Mouse (Mus musculus): ENCODE measurements around the gene Pigh.

Gene Pigh

DNA sequence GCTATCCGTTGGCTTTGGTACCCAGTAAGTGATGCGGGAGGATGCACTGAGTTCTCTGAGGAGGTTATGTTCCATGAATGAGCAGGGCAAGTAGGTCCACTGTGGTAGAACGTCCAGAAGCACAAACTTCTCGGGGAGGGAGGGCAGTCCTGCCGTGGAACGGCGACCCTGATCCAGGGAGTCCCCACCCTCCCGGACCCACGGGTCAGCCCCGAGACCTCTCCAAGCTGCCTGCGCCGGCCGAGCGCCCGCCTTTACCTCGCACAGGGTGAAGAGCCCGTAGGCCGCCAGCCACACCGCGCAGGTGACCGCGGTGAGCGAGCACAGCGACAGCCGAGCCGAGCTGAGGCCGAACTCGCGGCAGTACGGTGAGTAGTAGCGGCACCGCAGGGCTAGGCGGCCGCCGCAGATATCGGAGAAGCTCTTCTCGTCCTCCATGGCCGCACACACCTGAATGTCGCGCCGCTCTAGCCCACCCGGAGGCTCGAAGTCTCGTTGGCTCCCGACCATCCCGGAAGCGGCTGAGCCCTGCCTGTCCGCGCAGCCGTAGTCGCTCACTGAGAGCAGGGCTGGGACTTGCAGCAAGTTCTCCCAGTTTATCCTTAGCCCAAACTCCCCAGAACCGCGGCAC, at the start of gene Pigh:
Gene Pigh (minus strand): TSS at position 470 of the 631 bp plus-strand sequence.
- peak; percentile 81 to 82 for DNase-seq (ENCODE audit: low read depth in 2 of 2, low spot score in 2 of 2)

DNA sequence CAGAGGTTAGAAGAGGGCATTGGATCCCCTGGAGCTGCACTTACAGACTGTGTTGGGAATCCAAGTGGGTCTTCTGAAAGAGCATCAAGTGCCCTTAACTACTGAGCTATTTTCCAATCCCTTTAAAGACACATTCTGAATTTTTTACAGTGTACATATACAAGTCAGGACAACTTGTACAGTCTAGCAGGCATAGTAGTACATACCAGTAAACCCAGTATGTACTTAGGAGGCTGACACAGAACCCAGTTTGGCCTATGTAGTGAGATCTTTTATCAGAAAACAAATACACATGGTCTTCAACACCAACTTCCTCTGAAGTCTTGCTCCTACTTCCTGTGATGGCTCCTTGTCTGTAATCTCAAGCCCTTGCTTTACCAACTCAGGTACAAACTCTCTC, 49.5 kb upstream of the Pigh start:
- no peak for DNase-seq (ENCODE audit: low read depth in 2 of 2, low spot score in 2 of 2)

DNA sequence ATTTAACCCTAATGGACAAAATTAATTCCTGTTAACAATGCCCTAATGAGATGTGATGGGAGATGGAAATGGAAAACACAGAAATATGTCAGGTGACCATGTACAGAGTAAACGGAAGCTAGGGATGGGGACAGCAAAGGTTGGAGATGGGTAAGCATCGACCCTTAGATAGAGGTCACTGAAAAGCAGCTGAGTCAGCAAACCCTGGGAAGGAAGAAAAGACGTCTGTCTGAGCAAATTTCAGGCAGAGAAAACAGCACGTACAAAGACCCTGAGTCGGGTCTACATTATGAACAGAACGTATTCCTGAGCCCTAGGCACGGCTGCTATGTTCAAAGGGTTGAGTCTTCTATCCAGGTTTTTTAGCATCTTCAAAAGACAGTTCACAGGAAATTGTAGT, 47.5 kb upstream of the Pigh start:
- no peak for DNase-seq (ENCODE audit: low read depth in 2 of 2, low spot score in 2 of 2)

DNA sequence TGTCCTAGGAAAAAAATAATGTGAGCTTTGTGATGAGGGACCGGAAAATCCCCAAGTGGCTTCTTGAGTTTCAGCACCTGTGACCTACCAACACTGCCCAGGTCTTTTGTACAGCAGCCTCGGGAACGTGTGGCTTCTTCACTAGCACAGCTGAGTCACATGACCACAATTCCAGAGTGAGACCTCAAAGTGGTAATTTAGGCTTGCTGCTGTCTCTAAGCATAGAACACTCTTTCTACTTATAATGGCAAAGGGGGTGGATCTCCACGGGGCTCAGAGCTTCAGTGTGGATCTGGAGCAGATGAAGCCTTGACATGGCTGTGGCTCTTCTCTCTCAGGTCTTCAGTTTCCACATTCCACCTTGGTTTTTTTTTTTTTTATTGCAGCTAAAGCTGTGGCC, 45.7 kb upstream of the Pigh start:
- no peak for DNase-seq (ENCODE audit: low read depth in 2 of 2, low spot score in 2 of 2)

DNA sequence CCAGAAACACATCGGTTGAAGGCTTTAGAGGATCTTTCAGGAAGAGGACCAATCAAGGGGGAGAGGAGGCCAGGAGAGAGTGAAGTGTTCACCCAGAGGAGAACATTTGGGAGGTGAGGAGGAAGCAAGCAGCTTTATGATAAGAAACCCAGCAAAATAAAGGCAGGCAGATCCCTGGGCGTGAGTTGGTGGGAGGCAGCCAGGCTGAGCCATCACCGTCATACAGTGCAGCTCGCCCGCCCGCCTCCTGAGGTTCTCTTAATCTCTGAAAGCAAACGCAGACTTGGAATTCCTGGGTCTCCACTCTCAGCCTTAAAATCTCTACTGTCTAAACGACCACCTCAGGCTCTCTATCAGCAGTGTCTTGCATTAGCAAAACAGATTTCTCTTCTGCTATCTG, 45.2 kb upstream of the Pigh start:
- no peak for DNase-seq (ENCODE audit: low read depth in 2 of 2, low spot score in 2 of 2)

DNA sequence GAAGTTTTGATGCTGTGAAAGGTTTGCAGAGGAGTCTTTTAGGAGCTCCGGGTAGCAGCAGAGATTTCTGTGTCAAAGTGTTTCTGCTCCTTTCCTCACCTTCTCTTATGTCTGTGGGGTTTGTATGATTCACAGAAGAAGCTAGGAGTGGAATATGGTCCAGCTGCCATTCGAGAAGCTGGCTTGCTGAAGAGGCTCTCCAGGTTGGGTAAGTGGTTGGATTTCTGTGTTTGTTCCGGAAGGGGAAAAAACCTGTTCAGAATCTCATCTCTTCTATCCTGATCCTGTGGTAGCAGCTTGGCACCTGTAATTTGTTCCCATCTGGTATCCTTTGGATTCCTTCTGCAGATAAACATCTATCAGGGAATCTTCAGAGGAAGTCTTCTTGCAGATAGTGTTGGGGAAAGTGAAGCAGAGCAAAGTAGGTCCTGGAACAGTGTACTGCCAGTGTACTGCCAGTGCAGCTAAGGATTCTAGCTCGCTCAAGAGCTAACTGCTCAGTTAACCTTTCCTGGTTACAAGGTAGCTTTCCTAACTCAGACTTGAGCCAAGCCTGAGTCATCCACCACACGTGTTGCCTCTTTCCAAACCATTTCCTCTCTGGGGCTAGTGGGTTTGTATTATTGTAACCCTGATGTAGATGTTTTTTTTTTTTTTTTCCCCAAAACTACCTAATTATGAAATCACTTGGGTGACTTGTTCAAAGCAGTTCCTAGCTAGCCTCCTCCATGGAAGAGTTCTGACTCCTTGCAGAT, 42.4 kb upstream of the Pigh start:
- no peak for DNase-seq (ENCODE audit: low read depth in 2 of 2, low spot score in 2 of 2)

DNA sequence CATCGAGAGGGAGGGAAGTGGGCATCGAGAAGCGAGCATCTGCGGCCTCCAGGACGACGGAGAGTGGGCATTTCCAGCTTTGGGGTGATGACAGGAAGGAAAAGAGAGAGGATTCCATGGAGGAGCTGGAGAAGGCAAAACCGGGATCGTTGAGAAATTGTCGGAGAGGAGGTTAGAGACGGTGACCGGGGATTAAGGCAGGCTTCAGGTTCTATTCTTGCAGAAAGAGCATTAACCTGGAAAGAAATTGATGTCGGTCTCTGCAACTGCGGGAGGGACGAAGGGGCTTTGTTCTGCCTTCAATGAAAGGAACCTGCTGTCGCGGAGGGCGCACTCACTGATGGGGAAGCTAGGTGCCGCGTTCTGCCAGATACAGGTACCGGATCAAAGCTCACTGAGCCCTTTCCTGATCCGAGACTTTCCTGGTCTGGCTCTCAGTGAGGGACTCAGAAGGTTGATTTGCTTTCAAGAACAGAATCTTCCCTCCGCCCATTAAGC, 41.8 kb upstream of the Pigh start:
- DNase-seq (ENCODE audit: low read depth in 2 of 2, low spot score in 2 of 2), result no peak

DNA sequence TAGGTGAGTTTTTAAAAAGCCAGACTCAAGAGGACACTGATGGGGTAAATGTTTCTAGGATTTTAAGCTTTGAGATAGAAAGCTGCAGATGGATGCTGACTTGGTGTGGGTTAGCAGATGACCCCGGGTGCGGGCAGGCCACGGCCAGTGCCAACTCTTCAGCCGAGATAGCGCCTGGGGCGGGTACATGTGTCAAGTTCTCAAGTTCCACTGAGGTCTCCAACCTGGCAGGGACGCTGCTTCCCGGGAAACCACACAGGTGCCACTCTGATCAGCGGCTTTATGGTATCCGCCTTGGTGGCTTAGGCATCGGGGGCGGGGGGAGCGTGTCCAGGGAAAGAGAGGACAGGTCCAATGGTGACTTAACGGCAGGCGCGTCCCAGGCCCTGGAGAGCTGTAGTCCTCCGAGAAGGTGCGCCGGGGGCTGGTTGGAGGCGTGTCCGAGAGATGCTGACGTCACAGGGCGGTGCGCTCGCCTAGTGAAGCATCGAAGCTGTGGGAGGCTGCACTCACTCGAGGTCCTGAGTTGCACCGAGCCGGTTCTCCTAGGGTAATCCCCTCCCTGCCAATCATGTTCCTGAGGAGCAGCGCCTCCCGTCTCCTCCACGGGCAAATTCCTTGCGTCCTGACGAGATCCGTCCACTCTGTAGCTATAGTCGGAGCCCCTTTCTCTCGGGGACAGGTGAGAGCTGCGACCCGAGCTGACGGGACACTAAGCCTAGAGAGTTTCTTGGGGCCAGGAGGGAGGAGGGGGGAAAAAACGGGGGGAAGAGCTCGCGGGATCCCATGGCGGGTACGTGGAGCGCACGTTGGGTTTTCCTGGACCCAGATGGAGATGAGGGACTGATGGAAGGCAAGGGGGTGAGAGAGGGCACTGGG, 41.1 kb upstream of the Pigh start, which contains the start of gene Arg2:
Gene Arg2 (plus strand): TSS at position 479 of the 879 bp plus-strand sequence.
- peak; percentile 55 to 72 for DNase-seq (ENCODE audit: low read depth in 2 of 2, low spot score in 2 of 2)

DNA sequence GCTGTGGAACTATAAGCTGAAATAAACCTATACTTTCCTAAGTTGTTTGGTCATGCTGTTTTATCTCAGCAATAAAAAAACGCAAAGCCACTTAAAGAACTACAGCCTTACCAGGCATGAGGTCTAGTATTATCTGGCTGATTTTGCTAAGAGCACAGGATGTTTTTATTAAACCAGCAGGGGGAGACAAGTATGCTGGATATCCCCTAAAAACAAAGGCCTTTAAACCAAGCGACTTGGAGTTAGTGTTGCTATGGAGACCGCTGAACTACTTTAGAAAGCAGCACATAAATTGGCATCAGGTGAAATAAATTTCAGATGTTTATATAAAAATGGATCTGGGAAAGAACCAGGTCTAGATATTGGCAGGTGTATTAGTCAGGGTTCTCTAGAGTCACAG, 33.4 kb upstream of the Pigh start:
- no peak for DNase-seq (ENCODE audit: low read depth in 2 of 2, low spot score in 2 of 2)

DNA sequence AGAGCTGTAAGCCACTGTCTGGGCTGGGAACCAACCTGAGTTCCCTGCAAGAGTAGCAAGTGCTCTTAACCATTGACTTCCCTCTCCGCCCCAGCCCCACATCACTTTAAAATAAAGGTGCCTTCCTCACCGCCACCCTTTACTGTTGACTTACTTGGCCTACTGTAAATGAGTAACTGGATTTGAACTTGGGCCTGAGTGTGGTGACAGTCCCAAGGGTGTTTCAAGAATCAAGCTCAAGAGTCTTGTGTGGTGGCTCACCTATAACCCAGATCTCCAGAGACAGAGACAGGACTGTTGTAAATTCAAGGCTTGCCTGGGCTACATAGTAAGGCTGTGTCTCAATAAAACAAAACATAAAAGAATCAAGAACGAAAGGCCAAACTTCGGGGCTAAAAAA, 29.5 kb upstream of the Pigh start:
- DNase-seq (ENCODE audit: low read depth in 2 of 2, low spot score in 2 of 2), result no peak

DNA sequence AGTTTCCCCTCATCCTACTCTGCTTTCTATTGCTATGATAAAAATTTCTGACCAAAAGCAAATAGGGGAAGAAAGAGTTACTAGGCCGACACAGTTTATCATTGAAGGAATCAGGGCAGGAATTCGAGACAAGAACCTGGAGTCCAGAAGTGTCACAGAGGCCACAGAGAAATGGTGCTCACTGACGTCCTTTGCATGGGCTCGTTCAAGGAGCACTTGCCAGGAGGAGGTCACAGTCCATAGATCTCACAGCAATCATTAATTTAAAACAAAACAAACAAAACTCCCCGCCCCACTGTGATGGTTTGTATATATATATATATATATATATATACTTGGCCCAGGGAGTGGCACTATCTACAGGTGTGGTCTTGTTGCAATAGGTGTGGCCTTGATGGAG, 15.9 kb upstream of the Pigh start:
- no peak for DNase-seq (ENCODE audit: low read depth in 2 of 2, low spot score in 2 of 2)

DNA sequence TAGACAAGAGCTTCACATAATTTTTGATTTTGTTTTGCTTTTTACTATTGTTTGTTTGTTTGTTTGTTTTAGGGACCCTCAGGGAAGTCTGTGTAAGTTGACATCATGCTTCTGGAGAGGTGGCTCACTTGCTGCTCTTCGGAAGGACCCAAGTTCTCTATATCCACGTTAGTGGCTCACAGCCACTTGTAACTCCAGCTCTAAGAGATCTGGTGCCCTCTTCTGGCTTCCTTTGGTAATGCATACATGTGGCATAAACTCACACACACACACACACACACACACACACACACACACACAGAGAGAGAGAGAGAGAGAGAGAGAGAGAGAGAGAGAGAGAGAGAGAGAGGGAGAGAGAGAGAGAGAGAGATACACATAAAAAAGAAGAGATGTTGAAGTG, 15.1 kb upstream of the Pigh start:
- no peak for DNase-seq (ENCODE audit: low read depth in 2 of 2, low spot score in 2 of 2)

DNA sequence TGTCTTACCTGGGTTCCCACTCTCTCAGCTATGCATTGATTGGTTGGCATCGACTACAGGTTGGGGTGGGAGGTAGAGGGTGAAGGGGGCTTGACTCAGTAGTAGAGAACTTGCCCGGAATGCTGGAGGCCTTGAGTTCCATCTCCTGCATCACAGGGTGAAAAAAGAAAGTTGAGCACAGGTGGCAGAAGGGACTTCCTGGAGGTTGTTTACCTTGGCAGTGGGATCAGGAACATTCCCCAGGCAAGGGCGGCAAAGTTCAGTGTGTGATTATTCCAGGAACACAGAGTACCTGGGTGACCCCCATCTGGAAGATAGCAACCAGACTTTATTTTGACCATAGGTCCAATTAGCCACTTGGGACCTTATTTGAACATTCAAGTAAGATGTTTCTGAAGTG, 14.3 kb upstream of the Pigh start:
- DNase-seq (ENCODE audit: low read depth in 2 of 2, low spot score in 2 of 2), result no peak

DNA sequence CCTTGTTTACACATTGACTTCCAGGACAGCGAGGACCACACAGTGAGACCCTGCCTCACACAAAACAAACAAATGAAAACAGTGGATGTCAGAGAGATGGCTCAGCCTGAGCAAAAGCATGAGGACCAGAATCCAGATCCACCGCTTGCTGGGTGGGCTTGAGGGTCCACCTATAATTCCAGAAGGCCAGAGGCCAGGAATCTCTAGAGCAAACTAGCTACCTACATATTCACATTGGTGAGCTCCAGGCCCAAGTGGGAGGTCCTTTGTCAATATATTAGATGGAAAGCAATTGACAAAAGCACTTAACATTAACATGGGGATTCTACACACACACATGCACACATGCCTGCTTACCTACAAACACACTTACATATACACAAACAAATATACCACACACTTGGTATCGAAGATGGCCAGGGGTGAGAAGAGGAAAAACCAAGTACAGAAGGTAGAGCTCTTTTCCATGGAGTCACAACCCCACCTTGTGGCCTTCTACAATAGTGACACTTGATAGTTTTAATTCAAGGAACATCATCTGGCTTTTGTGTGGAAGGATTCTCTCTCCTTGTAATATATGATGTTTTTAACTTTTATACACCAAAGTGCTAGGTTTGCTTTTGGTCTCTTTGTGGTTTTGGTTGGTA, 7.8 kb upstream of the Pigh start:
- peak; percentile 5 to 34 for DNase-seq (ENCODE audit: low read depth in 2 of 2, low spot score in 2 of 2)

DNA sequence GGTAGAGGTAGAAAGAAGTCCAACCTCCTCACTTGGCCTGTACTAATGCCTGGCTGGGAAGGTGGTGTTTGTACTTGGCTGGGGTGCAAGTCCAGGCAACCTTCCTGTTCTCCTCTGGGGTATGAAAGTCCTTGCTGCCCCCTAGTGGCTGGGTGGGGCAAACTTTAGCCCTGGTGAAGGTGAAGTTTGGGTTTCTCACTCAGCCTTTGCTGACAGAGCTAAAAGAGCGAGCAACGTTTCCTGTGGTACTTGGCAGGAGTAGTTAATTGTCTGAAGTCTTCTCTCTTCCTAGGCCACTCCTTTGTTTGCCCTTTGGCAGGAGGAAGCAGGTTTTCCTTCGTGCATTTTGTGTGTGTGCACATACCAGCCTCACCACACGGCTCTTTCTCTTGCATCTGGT, 3.1 kb upstream of the Pigh start:
- DNase-seq (ENCODE audit: low read depth in 2 of 2, low spot score in 2 of 2), result peak; percentile 59 to 71

DNA sequence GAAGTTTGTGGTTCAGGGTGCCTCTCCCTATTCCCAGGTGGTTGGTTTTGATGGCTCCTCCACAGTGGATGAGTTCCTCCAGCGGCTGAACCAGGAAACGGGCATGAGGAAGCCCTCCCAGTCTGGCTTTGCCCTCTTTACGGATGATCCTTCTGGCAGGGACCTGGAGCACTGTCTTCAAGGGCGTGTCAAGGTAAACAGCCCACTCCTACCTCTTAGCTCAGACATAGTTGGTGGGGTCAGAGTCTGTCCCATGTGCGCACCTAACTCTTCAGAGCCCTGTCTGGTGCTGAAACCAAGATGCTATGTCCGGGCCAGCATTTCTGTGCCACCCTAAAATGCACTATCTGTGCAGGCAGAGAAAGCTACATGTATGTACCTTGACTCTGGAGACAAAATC, 16.1 kb downstream of the Pigh start:
- DNase-seq (ENCODE audit: low read depth in 2 of 2, low spot score in 2 of 2), result no peak

DNA sequence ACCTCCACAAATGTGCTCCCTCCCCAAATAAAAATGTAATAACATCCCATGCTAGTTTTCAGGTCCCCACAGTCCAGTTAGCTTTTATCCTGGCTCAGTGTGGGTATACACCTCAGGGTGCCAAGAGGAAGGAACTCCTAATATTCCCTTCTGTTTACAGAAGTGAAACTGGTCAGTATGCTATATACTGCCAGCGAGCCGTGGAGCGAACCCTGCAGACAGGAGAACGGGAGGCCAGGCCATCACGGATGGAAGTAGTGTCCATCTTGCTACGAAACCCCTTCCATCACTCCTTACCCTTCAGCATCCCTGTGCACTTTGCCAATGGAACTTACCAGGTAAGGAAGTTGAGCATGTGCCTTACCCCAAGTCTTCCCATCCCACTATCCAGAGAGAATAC, 16.9 kb downstream of the Pigh start:
- DNase-seq (ENCODE audit: low read depth in 2 of 2, low spot score in 2 of 2), result no peak

DNA sequence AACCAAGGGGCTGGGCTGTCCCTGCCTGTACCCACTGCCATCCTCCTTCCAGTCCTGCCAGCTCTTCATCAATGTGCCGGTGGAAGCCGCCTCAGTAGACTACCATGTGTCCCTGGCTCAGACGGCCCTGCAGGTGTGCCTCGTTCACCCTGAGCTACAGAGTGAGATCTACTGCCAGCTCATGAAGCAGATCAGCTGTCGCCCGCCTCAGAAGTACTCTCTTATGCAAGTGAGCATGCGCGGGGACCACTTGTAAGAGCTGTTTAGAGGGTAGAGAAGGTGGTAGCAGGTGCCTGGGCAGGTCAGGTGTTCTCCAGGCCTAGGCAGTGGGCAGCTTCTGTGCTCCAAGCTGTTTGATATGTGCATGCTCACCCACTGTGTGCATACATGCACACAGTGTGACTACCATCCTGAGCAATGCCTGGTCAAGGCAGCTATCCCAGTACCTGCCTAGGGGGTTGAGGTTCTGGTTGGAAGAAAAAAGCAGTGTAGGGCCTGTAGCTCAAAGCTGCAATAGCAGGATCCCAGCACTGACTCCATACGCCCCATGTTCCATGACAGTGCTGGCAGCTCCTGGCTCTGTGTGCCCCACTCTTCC, 18.6 kb downstream of the Pigh start:
- no peak for DNase-seq (ENCODE audit: low read depth in 2 of 2, low spot score in 2 of 2)

DNA sequence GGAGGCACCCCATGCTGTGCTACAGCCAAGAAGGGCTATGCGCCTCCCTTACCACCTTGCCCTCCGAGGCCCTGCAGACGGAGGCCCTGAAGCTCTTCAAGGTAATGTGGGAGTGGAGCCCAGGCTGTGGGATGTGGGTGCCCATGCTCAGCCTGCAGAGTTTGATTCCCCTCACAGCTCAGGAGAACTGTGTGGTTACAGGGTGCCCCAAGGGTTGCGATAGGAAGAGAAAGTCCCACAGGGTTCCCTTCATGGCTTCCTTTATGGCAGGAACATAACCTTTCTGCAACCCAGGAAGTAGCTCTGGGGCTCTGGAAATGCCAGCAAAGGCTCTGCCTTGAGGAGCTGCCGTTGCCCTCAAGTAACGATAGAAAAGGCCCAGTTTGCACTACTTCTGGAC, 19.5 kb downstream of the Pigh start:
- no peak for DNase-seq (ENCODE audit: low read depth in 2 of 2, low spot score in 2 of 2)

DNA sequence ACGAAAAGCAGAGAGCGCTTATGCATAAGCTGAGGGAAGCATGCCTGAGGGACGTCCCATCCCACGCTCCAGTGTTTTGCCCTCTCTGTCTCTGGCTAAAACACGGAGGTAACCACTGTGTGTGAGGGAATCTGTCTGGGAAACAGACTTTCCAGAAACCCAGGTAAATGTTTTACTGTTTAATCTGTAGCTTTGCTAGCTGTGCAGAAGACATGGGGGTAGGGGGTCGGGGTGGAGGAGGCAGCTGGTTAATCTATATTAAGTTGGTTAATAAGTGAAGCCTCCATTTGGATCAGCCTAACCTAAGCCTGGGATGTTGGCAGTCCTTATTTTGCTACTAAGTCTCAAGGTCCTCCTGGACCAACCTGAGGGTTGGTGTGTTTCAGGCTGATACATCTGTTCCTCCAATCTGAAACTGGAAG, 20.3 kb downstream of the Pigh start:
- DNase-seq (ENCODE audit: low read depth in 2 of 2, low spot score in 2 of 2), result no peak

DNA sequence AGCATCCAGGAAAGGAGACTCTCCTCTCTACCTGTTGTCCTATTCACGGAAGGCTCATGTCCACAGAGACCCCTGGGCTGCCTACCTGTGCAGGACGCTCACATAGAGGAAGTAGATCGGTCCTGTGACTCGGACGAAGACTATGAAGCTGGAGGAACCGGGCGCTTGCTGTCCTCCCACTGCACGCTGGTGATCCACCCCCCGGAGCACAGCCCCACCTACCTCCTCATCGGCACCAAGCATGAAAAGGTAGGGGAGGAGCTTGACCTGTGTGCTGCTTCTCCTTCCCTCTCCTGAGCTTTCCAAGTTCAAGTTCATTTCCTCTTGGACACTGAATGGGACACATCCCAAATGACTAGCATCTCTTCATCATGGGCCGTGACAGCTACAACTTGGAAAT, 21.1 kb downstream of the Pigh start:
- DNase-seq (ENCODE audit: low read depth in 2 of 2, low spot score in 2 of 2), result no peak

All from CD8-positive naive resting alpha-beta T cell, adult 2 months (primary cell).